Mouse (Mus musculus): ENCODE measurements at regions not wholly inside any gene's neighbourhood (a gene's known extent, or its start where the extent isn't known, plus 50 kb on each side); places are given as distances from the start of the nearest gene placed in this dataset.

GRCm38 (mm10) chr13:57365096-57365495 lies 469.3 kb upstream of the Trpc7 start:
- Histone ChIP-seq H3K27me3 (replicated peaks) (no peaks in the 10 kb centered on the region), H3K4me1 (no peaks in the 10 kb centered on the region), H3K4me2 (no peak overlapping the region), H3K36me3 (no peaks in the 10 kb centered on the region), H3K9me3 (0 out of 2 replicates have a peak, but pooled peaks cover 4% of the 10 kb centered on the region), H3K4me3 (no peak overlapping the region), H3K27ac (replicated peaks) (no peak overlapping the region), H3K9ac (no peak overlapping the region)
- WGBS, result 82% methylated on average over 6 of the region's 6 CpGs
- no peak for ATAC-seq (ENCODE audit: extremely low read depth, insufficient number of reproducible peaks, low FRiP score, low TSS enrichment)

GRCm38 (mm10) chr13:57364396-57364795 lies 468.6 kb upstream of the Trpc7 start:
- WGBS, result 93% methylated on average over 2 of the region's 2 CpGs
- Histone ChIP-seq H3K4me2 (no peak overlapping the region), H3K4me3 (no peak overlapping the region)

GRCm38 (mm10) chr13:57362563-57362962 lies 466.8 kb upstream of the Trpc7 start:
- 0 out of 2 replicates have a peak, but pooled peaks cover 4% of the 10 kb centered on the region for H3K9me3 ChIP-seq
- H3K27ac ChIP-seq (replicated peaks), result no peak overlapping the region
- no peak overlapping the region for H3K4me3 ChIP-seq
- no peak for ATAC-seq (ENCODE audit: extremely low read depth, insufficient number of reproducible peaks, low FRiP score, low TSS enrichment)
- WGBS, result 23% methylated on average over 6 of the region's 6 CpGs
- H3K36me3 ChIP-seq, result no peaks in the 10 kb centered on the region
- H3K4me1 ChIP-seq, result no peaks in the 10 kb centered on the region
- no peaks in the 10 kb centered on the region for H3K27me3 ChIP-seq (replicated peaks)
- no peak overlapping the region for H3K9ac ChIP-seq
- H3K4me2 ChIP-seq, result no peak overlapping the region

More at GRCm38 (mm10) chr13:57364396-57364795, 468.6 kb upstream of the Trpc7 start:
- no peak overlapping the region for H3K9ac ChIP-seq
- H3K4me1 ChIP-seq, result no peaks in the 10 kb centered on the region
- ATAC-seq (ENCODE audit: extremely low read depth, insufficient number of reproducible peaks, low FRiP score, low TSS enrichment), result no peak
- 0 out of 2 replicates have a peak, but pooled peaks cover 4% of the 10 kb centered on the region for H3K9me3 ChIP-seq
- no peak overlapping the region for H3K27ac ChIP-seq (replicated peaks)
- H3K27me3 ChIP-seq (replicated peaks), result no peaks in the 10 kb centered on the region
- no peaks in the 10 kb centered on the region for H3K36me3 ChIP-seq

- Histone ChIP-seq H3K4me1 (no peaks in the 10 kb centered on the region), H3K27me3 (replicated peaks) (no peaks in the 10 kb centered on the region), H3K27ac (replicated peaks) (no peak overlapping the region), H3K9ac (no peak overlapping the region), H3K9me3 (no peaks in the 10 kb centered on the region), H3K36me3 (no peaks in the 10 kb centered on the region), H3K4me2 (no peak overlapping the region), H3K4me3 (no peak overlapping the region)
- no peak for ATAC-seq (ENCODE audit: extremely low read depth, insufficient number of reproducible peaks, low FRiP score, low TSS enrichment)
- 78% methylated on average over 7 of the region's 7 CpGs for WGBS
Observed at GRCm38 (mm10) chr13:57361286-57361685, 465.5 kb upstream of the Trpc7 start.

- 78% methylated on average over 7 of the region's 7 CpGs for WGBS
- Histone ChIP-seq H3K4me3 (no peak overlapping the region), H3K36me3 (no peaks in the 10 kb centered on the region), H3K27ac (replicated peaks) (no peak overlapping the region), H3K27me3 (replicated peaks) (no peaks in the 10 kb centered on the region), H3K9ac (no peak overlapping the region), H3K9me3 (peaks cover 3% of the 10 kb centered on the region; the same call in 1 of the 2 replicates), H3K4me2 (no peak overlapping the region), H3K4me1 (no peaks in the 10 kb centered on the region)
- ATAC-seq (ENCODE audit: extremely low read depth, insufficient number of reproducible peaks, low FRiP score, low TSS enrichment), result no peak
Observed at GRCm38 (mm10) chr13:57354606-57355005, 458.8 kb upstream of the Trpc7 start.

GRCm38 (mm10) chr13:57353976-57354375 lies 458.2 kb upstream of the Trpc7 start:
- Histone ChIP-seq H3K4me2 (no peak overlapping the region), H3K9me3 (peaks cover 3% of the 10 kb centered on the region; the same call in 1 of the 2 replicates), H3K27me3 (replicated peaks) (no peaks in the 10 kb centered on the region), H3K4me3 (no peak overlapping the region), H3K4me1 (no peaks in the 10 kb centered on the region), H3K9ac (no peak overlapping the region), H3K36me3 (no peaks in the 10 kb centered on the region), H3K27ac (replicated peaks) (no peak overlapping the region)
- ATAC-seq (ENCODE audit: extremely low read depth, insufficient number of reproducible peaks, low FRiP score, low TSS enrichment), result no peak
- 35% methylated on average over 3 of the region's 3 CpGs for WGBS

GRCm38 (mm10) chr13:57350828-57351227 lies 455.0 kb upstream of the Trpc7 start:
- Histone ChIP-seq H3K4me1 (no peaks in the 10 kb centered on the region), H3K9me3 (peaks cover 3% of the 10 kb centered on the region; the same call in 1 of the 2 replicates), H3K27me3 (replicated peaks) (no peaks in the 10 kb centered on the region), H3K27ac (replicated peaks) (no peak overlapping the region), H3K36me3 (no peaks in the 10 kb centered on the region), H3K4me2 (no peak overlapping the region), H3K4me3 (no peak overlapping the region), H3K9ac (no peak overlapping the region)
- ATAC-seq (ENCODE audit: extremely low read depth, insufficient number of reproducible peaks, low FRiP score, low TSS enrichment), result no peak
- WGBS, result 53% methylated on average over 2 of the region's 2 CpGs

- Histone ChIP-seq H3K4me3 (no peak overlapping the region), H3K9me3 (no peaks in the 10 kb centered on the region), H3K4me2 (no peak overlapping the region), H3K27me3 (replicated peaks) (no peaks in the 10 kb centered on the region), H3K9ac (no peak overlapping the region), H3K36me3 (no peaks in the 10 kb centered on the region), H3K27ac (replicated peaks) (no peak overlapping the region), H3K4me1 (no peaks in the 10 kb centered on the region; the same call in 1 of the 2 replicates)
- ATAC-seq (ENCODE audit: extremely low read depth, insufficient number of reproducible peaks, low FRiP score, low TSS enrichment), result no peak
- WGBS, result 51% methylated on average over 6 of the region's 6 CpGs
Observed at GRCm38 (mm10) chr13:57338676-57339075, 442.9 kb upstream of the Trpc7 start.

- Histone ChIP-seq H3K4me3 (no peak overlapping the region), H3K27ac (replicated peaks) (no peak overlapping the region), H3K36me3 (no peaks in the 10 kb centered on the region), H3K27me3 (replicated peaks) (no peaks in the 10 kb centered on the region), H3K4me1 (peaks cover 14% of the 10 kb centered on the region), H3K9ac (no peak overlapping the region), H3K9me3 (no peaks in the 10 kb centered on the region), H3K4me2 (no peak overlapping the region)
- ATAC-seq (ENCODE audit: extremely low read depth, insufficient number of reproducible peaks, low FRiP score, low TSS enrichment), result no peak
- WGBS, result 84% methylated on average over 8 of the region's 8 CpGs
Observed at GRCm38 (mm10) chr13:57336596-57336995, 440.8 kb upstream of the Trpc7 start.

GRCm38 (mm10) chr13:57332976-57333375 lies 437.2 kb upstream of the Trpc7 start:
- no peak overlapping the region for H3K9ac ChIP-seq
- H3K27ac ChIP-seq (replicated peaks), result peak overlapping the region; percentile 6; the same call in 1 of the 2 replicates
- no peak overlapping the region for H3K4me3 ChIP-seq
- H3K27me3 ChIP-seq (replicated peaks), result no peaks in the 10 kb centered on the region
- no peak for ATAC-seq (ENCODE audit: extremely low read depth, insufficient number of reproducible peaks, low FRiP score, low TSS enrichment)
- H3K4me2 ChIP-seq, result no peak overlapping the region
- WGBS, result 76% methylated on average over 5 of the region's 5 CpGs
- peaks cover 14% of the 10 kb centered on the region for H3K4me1 ChIP-seq
- no peaks in the 10 kb centered on the region for H3K9me3 ChIP-seq
- no peaks in the 10 kb centered on the region for H3K36me3 ChIP-seq

- no peak; the same call in 1 of the 2 replicates for ATAC-seq (ENCODE audit: extremely low read depth, insufficient number of reproducible peaks, low FRiP score, low TSS enrichment)
- WGBS, result 12% methylated on average over 5 of the region's 5 CpGs
Observed at GRCm38 (mm10) chr13:57331868-57332267, 436.1 kb upstream of the Trpc7 start.

GRCm38 (mm10) chr13:57325306-57325925 lies 429.6 kb upstream of the Trpc7 start:
- Histone ChIP-seq H3K36me3 (no peaks in the 10 kb centered on the region), H3K27me3 (replicated peaks) (no peaks in the 10 kb centered on the region), H3K4me1 (no peaks in the 10 kb centered on the region), H3K9me3 (no peaks in the 10 kb centered on the region), H3K9ac (no peak overlapping the region), H3K27ac (replicated peaks) (no peak overlapping the region), H3K4me2 (no peak overlapping the region), H3K4me3 (no peak overlapping the region)
- 72% methylated on average over 6 of the region's 6 CpGs for WGBS
- ATAC-seq (ENCODE audit: extremely low read depth, insufficient number of reproducible peaks, low FRiP score, low TSS enrichment), result no peak

More at GRCm38 (mm10) chr13:57331868-57332267, 436.1 kb upstream of the Trpc7 start:
- Histone ChIP-seq H3K27me3 (replicated peaks) (no peaks in the 10 kb centered on the region), H3K4me1 (peaks cover 14% of the 10 kb centered on the region), H3K27ac (replicated peaks) (peak overlapping the region; percentile 56), H3K9ac (no peak overlapping the region), H3K9me3 (no peaks in the 10 kb centered on the region), H3K36me3 (no peaks in the 10 kb centered on the region), H3K4me3 (no peak overlapping the region), H3K4me2 (no peak overlapping the region)
